Mouse (Mus musculus): ENCODE measurements around the gene Smad9. TPM values are rescaled to one million over a fixed set of nuclear protein-coding genes. Genes with fewer than 3 reads are reported as not detected.

The Smad9 gene
- polyA plus RNA-seq (2012; fragmentation: generic; extraction: Trizol), result 0.12 TPM

GRCm38 (mm10) chr3:54755145-54756041 is at the start of gene Smad9:
Gene Smad9, plus strand, starts transcription at chr3:54755582.
- H3K27me3 ChIP-seq (ENCODE audit: control insufficient read depth, insufficient read depth, insufficient read length), result no peaks in the 10 kb centered on the region

GRCm38 (mm10) chr3:54708972-54709371 is 46.4 kb upstream of the Smad9 start:
- H3K4me3 ChIP-seq, result no peak overlapping the region
- H3K27me3 ChIP-seq (ENCODE audit: control insufficient read depth, insufficient read depth, insufficient read length), result no peaks in the 10 kb centered on the region
- TF ChIP-seq MAX (IDR thresholded peaks at IDR 0.05; ENCODE audit: low read depth), result no peak
- no peak for TF ChIP-seq MYOD1 (IDR thresholded peaks at IDR 0.05; ENCODE audit: control insufficient read depth in 1 of 3, insufficient read length in 2 of 3, low read depth in 2 of 3)
- no peak for TF ChIP-seq REST (IDR thresholded peaks at IDR 0.05; ENCODE audit: insufficient read depth, insufficient read length)
- no peak for TF ChIP-seq TCF3 (IDR thresholded peaks at IDR 0.05; ENCODE audit: insufficient read length, low read depth)
- no peak for TF ChIP-seq E2F4 (IDR thresholded peaks at IDR 0.05; ENCODE audit: insufficient read depth)
- no peak for TF ChIP-seq POLR2A (IDR thresholded peaks at IDR 0.05; ENCODE audit: insufficient read length, low read depth)
- TF ChIP-seq TCF12 (IDR thresholded peaks at IDR 0.05; ENCODE audit: insufficient read depth, poor library complexity, severe bottlenecking), result no peak
- TF ChIP-seq POLR2AphosphoS2 (IDR thresholded peaks at IDR 0.05; ENCODE audit: insufficient read length, low read depth), result no peak
- TF ChIP-seq SRF (IDR thresholded peaks at IDR 0.05; ENCODE audit: control insufficient read depth, insufficient read length, low read depth), result no peak
- TF ChIP-seq USF1 (IDR thresholded peaks at IDR 0.05; ENCODE audit: low read depth), result no peak
- no peak for TF ChIP-seq MYOG (IDR thresholded peaks at IDR 0.05; ENCODE audit: control insufficient read depth in 1 of 3, insufficient read depth in 1 of 3, insufficient read length in 2 of 3, low read depth in 2 of 3)
- TF ChIP-seq CEBPB (IDR thresholded peaks at IDR 0.05; ENCODE audit: insufficient read depth, poor library complexity, severe bottlenecking), result no peak
- H3K36me3 ChIP-seq (ENCODE audit: control insufficient read depth, insufficient read depth), result peaks cover 88% of the 10 kb centered on the region
- no peaks in the 10 kb centered on the region for H3K79me2 ChIP-seq (ENCODE audit: control insufficient read depth, insufficient read depth)
- no peak overlapping the region for H3K4me2 ChIP-seq (ENCODE audit: low read depth)
- H3ac ChIP-seq (ENCODE audit: control insufficient read depth, insufficient read length), result no peak overlapping the region

More at GRCm38 (mm10) chr3:54755145-54756041, at the start of gene Smad9:
- H3K4me3 ChIP-seq, result peak within 1 kb of the TSS; percentile 19
- no peaks in the 10 kb centered on the region for H3K79me2 ChIP-seq (ENCODE audit: control insufficient read depth, insufficient read depth)
- H3K4me2 ChIP-seq (ENCODE audit: low read depth), result peak within 1 kb of the TSS; percentile 99
- no peak for TF ChIP-seq MAX (IDR thresholded peaks at IDR 0.05; ENCODE audit: low read depth)
- no peak for TF ChIP-seq POLR2AphosphoS2 (IDR thresholded peaks at IDR 0.05; ENCODE audit: insufficient read length, low read depth)
- no peak for TF ChIP-seq REST (IDR thresholded peaks at IDR 0.05; ENCODE audit: insufficient read depth, insufficient read length)
- no peak for TF ChIP-seq E2F4 (IDR thresholded peaks at IDR 0.05; ENCODE audit: insufficient read depth)
- TF ChIP-seq USF1 (IDR thresholded peaks at IDR 0.05; ENCODE audit: low read depth), result no peak
- TF ChIP-seq SRF (IDR thresholded peaks at IDR 0.05; ENCODE audit: control insufficient read depth, insufficient read length, low read depth), result no peak
- peak in 1 of 3 experiments; percentile 1 for TF ChIP-seq MYOD1 (IDR thresholded peaks at IDR 0.05; ENCODE audit: control insufficient read depth in 1 of 3, insufficient read length in 2 of 3, low read depth in 2 of 3)
- TF ChIP-seq POLR2A (IDR thresholded peaks at IDR 0.05; ENCODE audit: insufficient read length, low read depth), result no peak
- H3K36me3 ChIP-seq (ENCODE audit: control insufficient read depth, insufficient read depth), result no peaks in the 10 kb centered on the region
- peak within 1 kb of the TSS; percentile 6 for H3ac ChIP-seq (ENCODE audit: control insufficient read depth, insufficient read length)

- H3K4me3 ChIP-seq, result no peak within 1 kb of the TSS
- TF ChIP-seq USF1 (IDR thresholded peaks at IDR 0.05; ENCODE audit: low read depth), result no peak
- H3K4me2 ChIP-seq (ENCODE audit: low read depth), result no peak within 1 kb of the TSS
These were observed 41.1 kb upstream of the Smad9 start, which contains the start of gene Gm21958 for GRCm38 (mm10) chr3:54714253-54714652. Gene Gm21958, minus strand, starts transcription at chr3:54714353.

DNA sequence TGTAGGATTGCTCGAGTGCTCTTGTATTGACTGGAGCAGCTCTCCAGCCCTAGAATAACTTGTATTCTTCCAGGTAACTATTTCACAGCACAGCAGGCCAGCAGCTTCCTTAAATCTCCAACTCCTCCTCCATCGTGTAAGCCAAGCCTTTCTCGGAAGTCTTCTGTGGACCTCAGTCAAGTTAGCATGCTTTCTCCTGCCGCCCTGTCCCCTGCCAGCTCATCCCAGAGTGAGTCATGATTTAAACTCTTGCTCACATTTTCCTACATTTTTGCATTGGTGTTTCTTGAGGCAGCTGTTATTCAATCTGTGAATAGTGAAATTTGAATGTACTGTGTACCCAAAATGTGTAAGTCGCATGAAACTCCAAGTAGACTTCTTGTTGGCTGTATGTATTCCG is 39.9 kb upstream of the Smad9 start:
- peaks cover 73% of the 10 kb centered on the region for H3K36me3 ChIP-seq (ENCODE audit: control insufficient read depth, insufficient read depth)
- no peaks in the 10 kb centered on the region for H3K27me3 ChIP-seq (ENCODE audit: control insufficient read depth, insufficient read depth, insufficient read length)
- H3K4me2 ChIP-seq (ENCODE audit: low read depth), result no peak overlapping the region
- no peaks in the 10 kb centered on the region for H3K79me2 ChIP-seq (ENCODE audit: control insufficient read depth, insufficient read depth)
- no peak overlapping the region for H3ac ChIP-seq (ENCODE audit: control insufficient read depth, insufficient read length)
- H3K4me3 ChIP-seq, result no peak overlapping the region
- TF ChIP-seq MAX (IDR thresholded peaks at IDR 0.05; ENCODE audit: low read depth), result no peak
- TF ChIP-seq SRF (IDR thresholded peaks at IDR 0.05; ENCODE audit: control insufficient read depth, insufficient read length, low read depth), result no peak
- no peak for TF ChIP-seq MYOD1 (IDR thresholded peaks at IDR 0.05; ENCODE audit: control insufficient read depth in 1 of 3, insufficient read length in 2 of 3, low read depth in 2 of 3)
- TF ChIP-seq CEBPB (IDR thresholded peaks at IDR 0.05; ENCODE audit: insufficient read depth, poor library complexity, severe bottlenecking), result no peak
- no peak for TF ChIP-seq TCF12 (IDR thresholded peaks at IDR 0.05; ENCODE audit: insufficient read depth, poor library complexity, severe bottlenecking)
- no peak for TF ChIP-seq USF1 (IDR thresholded peaks at IDR 0.05; ENCODE audit: low read depth)
- TF ChIP-seq TCF3 (IDR thresholded peaks at IDR 0.05; ENCODE audit: insufficient read length, low read depth), result no peak
- TF ChIP-seq POLR2A (IDR thresholded peaks at IDR 0.05; ENCODE audit: insufficient read length, low read depth), result no peak

More at GRCm38 (mm10) chr3:54714253-54714652, 41.1 kb upstream of the Smad9 start, which contains the start of gene Gm21958:
- no peak within 1 kb of the TSS for H3ac ChIP-seq (ENCODE audit: control insufficient read depth, insufficient read length)
- H3K27me3 ChIP-seq (ENCODE audit: control insufficient read depth, insufficient read depth, insufficient read length), result no peaks in the 10 kb centered on the region
- no peaks in the 10 kb centered on the region for H3K79me2 ChIP-seq (ENCODE audit: control insufficient read depth, insufficient read depth)
- peaks cover 84% of the 10 kb centered on the region for H3K36me3 ChIP-seq (ENCODE audit: control insufficient read depth, insufficient read depth)

DNA sequence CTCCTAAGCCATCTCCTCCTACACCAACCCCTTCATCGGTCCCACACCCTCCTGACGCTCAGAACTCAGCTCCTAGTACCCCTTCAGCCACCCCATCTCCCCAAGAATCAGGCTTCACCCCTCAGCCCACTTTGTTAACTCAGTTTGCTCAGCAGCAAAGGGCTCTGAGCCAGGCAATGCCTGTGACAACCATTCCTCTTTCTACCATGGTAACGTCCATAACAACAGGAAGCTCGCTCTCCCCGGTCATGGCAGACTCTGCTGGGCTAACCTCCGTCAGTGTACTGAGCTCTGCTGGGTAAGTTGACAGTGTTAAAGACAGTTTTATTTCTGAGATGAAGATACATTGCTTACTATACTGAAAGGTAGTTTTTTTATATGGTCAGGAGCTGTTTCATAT is 38.0 kb upstream of the Smad9 start:
- no peaks in the 10 kb centered on the region for H3K79me2 ChIP-seq (ENCODE audit: control insufficient read depth, insufficient read depth)
- no peak for TF ChIP-seq SRF (IDR thresholded peaks at IDR 0.05; ENCODE audit: control insufficient read depth, insufficient read length, low read depth)
- TF ChIP-seq TCF12 (IDR thresholded peaks at IDR 0.05; ENCODE audit: insufficient read depth, poor library complexity, severe bottlenecking), result no peak
- no peak for TF ChIP-seq MYOD1 (IDR thresholded peaks at IDR 0.05; ENCODE audit: control insufficient read depth in 1 of 3, insufficient read length in 2 of 3, low read depth in 2 of 3)
- no peak for TF ChIP-seq MAX (IDR thresholded peaks at IDR 0.05; ENCODE audit: low read depth)
- no peak for TF ChIP-seq MYOG (IDR thresholded peaks at IDR 0.05; ENCODE audit: control insufficient read depth in 1 of 3, insufficient read depth in 1 of 3, insufficient read length in 2 of 3, low read depth in 2 of 3)
- no peak for TF ChIP-seq E2F4 (IDR thresholded peaks at IDR 0.05; ENCODE audit: insufficient read depth)
- no peak for TF ChIP-seq POLR2AphosphoS2 (IDR thresholded peaks at IDR 0.05; ENCODE audit: insufficient read length, low read depth)

More for the DNA sequence above, 38.0 kb upstream of the Smad9 start:
- H3K27me3 ChIP-seq (ENCODE audit: control insufficient read depth, insufficient read depth, insufficient read length), result no peaks in the 10 kb centered on the region
- H3ac ChIP-seq (ENCODE audit: control insufficient read depth, insufficient read length), result no peak overlapping the region
- peaks cover 73% of the 10 kb centered on the region for H3K36me3 ChIP-seq (ENCODE audit: control insufficient read depth, insufficient read depth)
- no peak overlapping the region for H3K4me2 ChIP-seq (ENCODE audit: low read depth)
- H3K4me3 ChIP-seq, result no peak overlapping the region
